Mouse (Mus musculus): ENCODE results near the gene Sema6d. TPM values are rescaled to one million over a fixed set of nuclear protein-coding genes. Genes with fewer than 3 reads are reported as not detected.

Sema6d gene
- polyA plus RNA-seq, 1 experiment from 2014 or later, result 27.7 TPM

GRCm38 (mm10) chr2:124657358-124657757 is 567.6 kb downstream of the Sema6d start:
- Histone ChIP-seq H3K9ac (ENCODE audit: low read length) (no peak overlapping the region), H3K4me2 (ENCODE audit: low read length) (no peak overlapping the region), H3K27me3 (ENCODE audit: control insufficient read depth, insufficient read depth, low read length) (no peaks in the 10 kb centered on the region), H3K4me3 (ENCODE audit: control insufficient read depth in 1 of 2, insufficient read depth in 1 of 2, low read depth in 1 of 2, low read length in 2 of 2) (no peak overlapping the region), H3K4me1 (ENCODE audit: control insufficient read depth in 2 of 2, insufficient read depth in 2 of 2, low read length in 2 of 2) (peaks cover 0 to 11% of the 10 kb centered on the region in 2 experiments; a peak in 3 of 4 replicates), H3K36me3 (ENCODE audit: control insufficient read depth, insufficient read depth, low read length) (peaks cover 90% of the 10 kb centered on the region), H3K27ac (replicated peaks in 1 of 2; ENCODE audit: control insufficient read depth in 1 of 2, insufficient read depth in 1 of 2, low read depth in 2 of 2, low read length in 2 of 2) (no peak overlapping the region), H3K9me3 (ENCODE audit: control insufficient read depth, low read length) (no peaks in the 10 kb centered on the region)
- ATAC-seq (ENCODE audit: insufficient number of reproducible peaks, insufficient read depth, low FRiP score, low read depth), result no peak
- WGBS, result 82% methylated on average over 11 of the region's 11 CpGs

- Histone ChIP-seq H3K27ac (replicated peaks in 1 of 2; ENCODE audit: control insufficient read depth in 1 of 2, insufficient read depth in 1 of 2, low read depth in 2 of 2, low read length in 2 of 2) (no peak overlapping the region), H3K4me1 (ENCODE audit: control insufficient read depth in 2 of 2, insufficient read depth in 2 of 2, low read length in 2 of 2) (peaks cover 0 to 12% of the 10 kb centered on the region in 2 experiments; a peak in 3 of 4 replicates), H3K9ac (ENCODE audit: low read length) (no peak overlapping the region), H3K27me3 (ENCODE audit: control insufficient read depth, insufficient read depth, low read length) (no peaks in the 10 kb centered on the region), H3K36me3 (ENCODE audit: control insufficient read depth, insufficient read depth, low read length) (peaks cover 96% of the 10 kb centered on the region), H3K4me3 (ENCODE audit: control insufficient read depth in 1 of 2, insufficient read depth in 1 of 2, low read depth in 1 of 2, low read length in 2 of 2) (no peak overlapping the region), H3K4me2 (ENCODE audit: low read length) (no peak overlapping the region), H3K9me3 (ENCODE audit: control insufficient read depth, low read length) (no peaks in the 10 kb centered on the region)
- ATAC-seq (ENCODE audit: insufficient number of reproducible peaks, insufficient read depth, low FRiP score, low read depth), result no peak
- WGBS, result 91% methylated on average over 14 of the region's 14 CpGs
Observed at GRCm38 (mm10) chr2:124658374-124658773, 568.6 kb downstream of the Sema6d start.

- no peaks in the 10 kb centered on the region for H3K9me3 ChIP-seq (ENCODE audit: control insufficient read depth, low read length)
- H3K27ac ChIP-seq (replicated peaks in 1 of 2; ENCODE audit: control insufficient read depth in 1 of 2, insufficient read depth in 1 of 2, low read depth in 2 of 2, low read length in 2 of 2), result no peak overlapping the region
- peaks cover 96% of the 10 kb centered on the region for H3K36me3 ChIP-seq (ENCODE audit: control insufficient read depth, insufficient read depth, low read length)
- H3K9ac ChIP-seq (ENCODE audit: low read length), result no peak overlapping the region
- no peak overlapping the region for H3K4me3 ChIP-seq (ENCODE audit: control insufficient read depth in 1 of 2, insufficient read depth in 1 of 2, low read depth in 1 of 2, low read length in 2 of 2)
- H3K4me2 ChIP-seq (ENCODE audit: low read length), result no peak overlapping the region
- H3K4me1 ChIP-seq (ENCODE audit: control insufficient read depth in 2 of 2, insufficient read depth in 2 of 2, low read length in 2 of 2), result peaks cover 0 to 12% of the 10 kb centered on the region in 2 experiments; a peak in 3 of 4 replicates
- H3K27me3 ChIP-seq (ENCODE audit: control insufficient read depth, insufficient read depth, low read length), result no peaks in the 10 kb centered on the region
- ATAC-seq (ENCODE audit: insufficient number of reproducible peaks, insufficient read depth, low FRiP score, low read depth), result no peak
- 91% methylated on average over 13 of the region's 13 CpGs for WGBS
Observed at GRCm38 (mm10) chr2:124659601-124660000, 569.8 kb downstream of the Sema6d start.

GRCm38 (mm10) chr2:124660686-124661085 is 570.9 kb downstream of the Sema6d start:
- no peak overlapping the region for H3K27ac ChIP-seq (replicated peaks in 1 of 2; ENCODE audit: control insufficient read depth in 1 of 2, insufficient read depth in 1 of 2, low read depth in 2 of 2, low read length in 2 of 2)
- no peak overlapping the region for H3K4me2 ChIP-seq (ENCODE audit: low read length)
- H3K27me3 ChIP-seq (ENCODE audit: control insufficient read depth, insufficient read depth, low read length), result no peaks in the 10 kb centered on the region
- ATAC-seq (ENCODE audit: insufficient number of reproducible peaks, insufficient read depth, low FRiP score, low read depth), result no peak
- H3K4me3 ChIP-seq (ENCODE audit: control insufficient read depth in 1 of 2, insufficient read depth in 1 of 2, low read depth in 1 of 2, low read length in 2 of 2), result no peak overlapping the region
- no peak overlapping the region for H3K9ac ChIP-seq (ENCODE audit: low read length)
- WGBS, result 84% methylated on average over 5 of the region's 5 CpGs
- peaks cover 96% of the 10 kb centered on the region for H3K36me3 ChIP-seq (ENCODE audit: control insufficient read depth, insufficient read depth, low read length)
- no peaks in the 10 kb centered on the region for H3K9me3 ChIP-seq (ENCODE audit: control insufficient read depth, low read length)
- H3K4me1 ChIP-seq (ENCODE audit: control insufficient read depth in 2 of 2, insufficient read depth in 2 of 2, low read length in 2 of 2), result peaks cover 0 to 12% of the 10 kb centered on the region in 2 experiments; a peak in 3 of 4 replicates

GRCm38 (mm10) chr2:124661316-124661715 is 571.5 kb downstream of the Sema6d start:
- Histone ChIP-seq H3K9ac (ENCODE audit: low read length) (no peak overlapping the region), H3K4me3 (ENCODE audit: control insufficient read depth in 1 of 2, insufficient read depth in 1 of 2, low read depth in 1 of 2, low read length in 2 of 2) (no peak overlapping the region), H3K27me3 (ENCODE audit: control insufficient read depth, insufficient read depth, low read length) (no peaks in the 10 kb centered on the region), H3K9me3 (ENCODE audit: control insufficient read depth, low read length) (no peaks in the 10 kb centered on the region), H3K36me3 (ENCODE audit: control insufficient read depth, insufficient read depth, low read length) (peaks cover 96% of the 10 kb centered on the region), H3K4me1 (ENCODE audit: control insufficient read depth in 2 of 2, insufficient read depth in 2 of 2, low read length in 2 of 2) (peaks cover 0 to 12% of the 10 kb centered on the region in 2 experiments; a peak in 3 of 4 replicates), H3K4me2 (ENCODE audit: low read length) (no peak overlapping the region), H3K27ac (replicated peaks in 1 of 2; ENCODE audit: control insufficient read depth in 1 of 2, insufficient read depth in 1 of 2, low read depth in 2 of 2, low read length in 2 of 2) (0 out of 4 replicates have a peak overlapping the region, but pooled peaks of 1 of the 2 experiments have one; percentile 48)
- WGBS, result 95% methylated on average over 9 of the region's 9 CpGs
- ATAC-seq (ENCODE audit: insufficient number of reproducible peaks, insufficient read depth, low FRiP score, low read depth), result no peak

- peaks cover 94% of the 10 kb centered on the region for H3K36me3 ChIP-seq (ENCODE audit: control insufficient read depth, insufficient read depth, low read length)
- H3K4me1 ChIP-seq (ENCODE audit: control insufficient read depth in 2 of 2, insufficient read depth in 2 of 2, low read length in 2 of 2), result peaks cover 0 to 12% of the 10 kb centered on the region in 2 experiments; a peak in 3 of 4 replicates
- H3K27ac ChIP-seq (replicated peaks in 1 of 2; ENCODE audit: control insufficient read depth in 1 of 2, insufficient read depth in 1 of 2, low read depth in 2 of 2, low read length in 2 of 2), result peak overlapping the region; percentile 43 to 48
- no peaks in the 10 kb centered on the region for H3K27me3 ChIP-seq (ENCODE audit: control insufficient read depth, insufficient read depth, low read length)
- ATAC-seq (ENCODE audit: insufficient number of reproducible peaks, insufficient read depth, low FRiP score, low read depth), result no peak; the same call in 1 of the 2 replicates
- H3K9me3 ChIP-seq (ENCODE audit: control insufficient read depth, low read length), result no peaks in the 10 kb centered on the region
- no peak overlapping the region for H3K4me2 ChIP-seq (ENCODE audit: low read length)
- H3K9ac ChIP-seq (ENCODE audit: low read length), result no peak overlapping the region
- no peak overlapping the region for H3K4me3 ChIP-seq (ENCODE audit: control insufficient read depth in 1 of 2, insufficient read depth in 1 of 2, low read depth in 1 of 2, low read length in 2 of 2)
- WGBS, result 21% methylated on average over 5 of the region's 5 CpGs
Observed at GRCm38 (mm10) chr2:124662257-124662656, 572.5 kb downstream of the Sema6d start.

GRCm38 (mm10) chr2:124664191-124664590 is 574.4 kb downstream of the Sema6d start:
- Histone ChIP-seq H3K9me3 (ENCODE audit: control insufficient read depth, low read length) (no peaks in the 10 kb centered on the region), H3K27ac (replicated peaks in 1 of 2; ENCODE audit: control insufficient read depth in 1 of 2, insufficient read depth in 1 of 2, low read depth in 2 of 2, low read length in 2 of 2) (no peak overlapping the region), H3K4me1 (ENCODE audit: control insufficient read depth in 2 of 2, insufficient read depth in 2 of 2, low read length in 2 of 2) (peaks cover 0 to 12% of the 10 kb centered on the region in 2 experiments; a peak in 3 of 4 replicates), H3K36me3 (ENCODE audit: control insufficient read depth, insufficient read depth, low read length) (peaks cover 75% of the 10 kb centered on the region), H3K27me3 (ENCODE audit: control insufficient read depth, insufficient read depth, low read length) (no peaks in the 10 kb centered on the region), H3K4me2 (ENCODE audit: low read length) (no peak overlapping the region), H3K4me3 (ENCODE audit: control insufficient read depth in 1 of 2, insufficient read depth in 1 of 2, low read depth in 1 of 2, low read length in 2 of 2) (no peak overlapping the region), H3K9ac (ENCODE audit: low read length) (no peak overlapping the region)
- ATAC-seq (ENCODE audit: insufficient number of reproducible peaks, insufficient read depth, low FRiP score, low read depth), result no peak
- 93% methylated on average over 16 of the region's 16 CpGs for WGBS

GRCm38 (mm10) chr2:124668431-124668830 is 578.7 kb downstream of the Sema6d start:
- H3K4me2 ChIP-seq (ENCODE audit: low read length), result no peak overlapping the region
- H3K27me3 ChIP-seq (ENCODE audit: control insufficient read depth, insufficient read depth, low read length), result no peaks in the 10 kb centered on the region
- ATAC-seq (ENCODE audit: insufficient number of reproducible peaks, insufficient read depth, low FRiP score, low read depth), result no peak
- H3K9me3 ChIP-seq (ENCODE audit: control insufficient read depth, low read length), result no peaks in the 10 kb centered on the region
- H3K4me1 ChIP-seq (ENCODE audit: control insufficient read depth in 2 of 2, insufficient read depth in 2 of 2, low read length in 2 of 2), result peaks cover 0 to 4% of the 10 kb centered on the region in 2 experiments; a peak in 1 of 4 replicates
- H3K4me3 ChIP-seq (ENCODE audit: control insufficient read depth in 1 of 2, insufficient read depth in 1 of 2, low read depth in 1 of 2, low read length in 2 of 2), result no peak overlapping the region
- H3K27ac ChIP-seq (replicated peaks in 1 of 2; ENCODE audit: control insufficient read depth in 1 of 2, insufficient read depth in 1 of 2, low read depth in 2 of 2, low read length in 2 of 2), result no peak overlapping the region
- WGBS, result 88% methylated on average over 1 of the region's 1 CpGs
- H3K9ac ChIP-seq (ENCODE audit: low read length), result no peak overlapping the region
- peaks cover 37% of the 10 kb centered on the region for H3K36me3 ChIP-seq (ENCODE audit: control insufficient read depth, insufficient read depth, low read length)

Data from heart, embryonic 14.5 days (tissue).